Mouse (Mus musculus): Measurements from ENCODE around the gene Inhbc.

Inhbc gene

DNA sequence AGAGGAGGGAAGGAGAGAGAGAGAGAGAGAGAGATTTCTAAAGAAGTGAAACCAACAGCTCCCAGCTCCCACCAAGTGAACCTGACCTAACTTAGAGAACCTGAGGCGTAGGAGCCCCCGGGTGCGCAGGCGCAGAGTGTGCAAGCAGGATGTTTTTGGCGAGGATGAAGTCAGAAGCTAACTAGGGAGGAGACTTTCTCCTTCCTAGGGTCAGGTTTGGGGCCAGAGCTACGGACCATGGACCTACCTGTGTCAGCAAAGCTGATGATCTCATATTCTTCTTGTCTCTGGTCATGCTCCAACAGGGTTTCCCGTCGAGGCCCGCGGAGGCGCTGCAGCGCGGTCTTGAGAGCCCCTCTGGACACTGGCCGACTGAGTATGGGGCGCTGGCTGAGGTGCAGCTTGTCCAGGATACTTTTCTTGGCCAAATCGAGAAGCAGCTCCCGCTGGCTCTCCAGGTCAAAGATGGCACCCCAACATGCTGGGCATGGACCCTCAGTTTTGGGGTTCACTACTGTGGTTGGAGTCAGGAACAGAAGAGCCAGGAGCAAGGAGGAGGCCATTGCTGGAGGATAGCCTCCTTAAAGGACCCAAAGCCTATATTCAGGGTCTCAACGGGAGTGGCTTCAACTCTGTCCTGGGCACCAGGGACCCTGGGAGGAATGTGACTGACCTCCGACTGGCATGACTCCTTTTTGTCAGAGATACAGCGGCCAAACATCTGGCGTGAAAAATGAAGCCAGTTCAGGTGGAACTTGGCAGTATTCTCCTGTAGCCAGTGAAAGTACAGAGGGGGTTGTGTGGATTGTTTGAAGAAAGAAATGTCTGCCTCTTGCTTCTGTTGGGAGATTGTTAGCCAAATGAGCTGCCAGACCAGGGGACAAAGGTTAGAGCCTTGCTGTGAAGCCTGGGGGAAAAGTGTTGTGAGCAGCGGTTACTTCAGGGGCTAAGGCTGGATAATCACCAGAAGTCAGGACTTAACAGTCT lies at the start of gene Inhbc:
TSS of gene Inhbc (minus strand) at position 598 of the 987 bp plus-strand sequence.
- no peak for DNase-seq

DNA sequence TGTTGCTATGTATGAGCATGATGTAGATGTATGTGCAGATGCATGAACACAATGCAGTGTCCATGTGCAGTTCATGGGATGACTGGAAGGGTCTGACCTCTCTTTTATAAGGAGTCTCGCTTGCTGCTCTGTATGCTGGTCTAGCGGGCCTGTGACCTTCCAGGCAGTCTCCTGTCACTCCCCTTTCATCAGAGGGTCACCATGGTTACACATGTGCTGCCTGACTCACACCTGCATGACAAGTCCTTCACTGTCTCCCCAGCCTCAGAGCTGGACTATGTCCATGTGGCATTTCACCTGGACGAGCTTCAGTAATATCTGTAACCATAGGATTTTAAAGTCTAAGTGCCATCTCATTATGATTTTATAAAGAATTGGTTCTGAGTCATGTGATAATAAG lies 43.9 kb upstream of the Inhbc start:
- DNase-seq = no peak

DNA sequence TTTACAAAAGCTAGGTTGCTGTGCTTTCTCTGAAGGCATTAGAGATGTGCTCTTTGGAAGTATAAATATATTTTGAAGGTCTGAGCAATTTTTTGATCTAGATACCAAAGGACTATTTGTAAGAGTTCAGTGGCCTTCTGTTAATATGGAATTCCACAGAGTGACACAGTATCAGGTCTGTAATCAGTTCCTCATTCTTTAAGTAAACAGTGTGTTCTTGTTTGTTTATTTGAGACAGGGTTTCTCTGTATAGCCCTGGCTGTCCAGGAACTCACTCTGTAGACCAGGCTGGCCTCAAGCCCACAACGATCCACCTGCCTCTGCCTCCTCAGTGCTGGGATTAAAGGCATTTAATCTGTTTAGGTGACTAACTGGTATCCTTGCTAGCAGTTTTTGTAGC lies 43.4 kb upstream of the Inhbc start:
- DNase-seq = no peak

DNA sequence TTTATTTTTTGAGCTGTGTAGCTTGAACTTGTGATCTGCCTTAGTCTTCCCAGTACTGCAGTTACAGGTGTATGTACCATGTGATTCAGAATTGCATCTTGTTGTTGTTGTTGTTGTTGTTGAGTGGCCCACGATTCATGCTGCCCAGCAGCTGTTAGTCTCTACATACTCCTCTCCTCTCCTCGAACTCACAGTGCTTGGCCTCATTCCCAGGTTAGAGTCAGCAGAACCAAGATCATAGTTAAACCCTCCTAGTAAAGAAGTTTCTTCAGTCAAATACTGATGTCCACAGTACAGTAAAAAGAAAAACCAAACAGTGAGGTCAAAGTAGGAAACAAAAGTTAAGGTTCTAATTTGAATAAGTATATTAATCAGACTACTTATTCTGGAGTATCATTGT lies 42.5 kb upstream of the Inhbc start:
- no peak for DNase-seq

DNA sequence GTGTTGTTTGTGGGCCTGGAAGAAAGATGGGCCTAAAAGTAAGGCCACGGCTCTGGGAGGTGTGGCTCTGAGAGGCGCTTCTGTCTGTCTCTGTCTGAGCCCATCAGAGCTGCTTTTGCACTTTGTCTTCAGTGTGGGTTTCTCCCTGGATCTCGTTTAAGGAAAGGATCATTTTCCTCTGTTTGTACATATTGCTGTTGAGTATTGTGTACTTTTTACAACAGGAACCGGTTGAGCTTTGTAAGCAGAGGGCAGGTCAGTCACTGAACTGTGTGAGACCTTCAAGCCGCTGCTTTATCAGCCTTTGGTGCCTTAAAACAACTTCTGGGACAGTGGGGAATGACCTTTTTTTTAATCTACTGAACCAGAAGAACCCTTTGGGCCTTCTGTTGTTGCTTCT lies 41.9 kb upstream of the Inhbc start:
- DNase-seq = no peak

DNA sequence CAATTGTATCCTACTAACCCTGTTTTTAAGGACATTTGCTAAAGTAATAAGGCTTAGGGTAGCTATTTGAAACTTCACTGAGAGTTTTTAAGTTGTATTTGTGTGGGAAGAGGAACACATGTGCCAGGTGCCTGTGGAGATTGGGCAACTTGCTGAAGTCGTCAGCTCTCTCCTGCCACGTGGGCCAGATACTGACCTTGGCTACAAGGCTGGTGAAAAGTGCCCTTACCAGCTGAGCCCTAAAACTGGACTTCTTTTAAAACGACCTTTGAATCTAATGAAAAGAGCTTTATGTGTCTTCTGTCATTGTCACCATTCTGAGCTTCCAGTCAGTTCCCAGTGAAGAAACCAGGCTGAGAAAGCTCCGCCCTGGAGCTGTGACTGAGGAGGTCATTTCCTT lies 37.2 kb upstream of the Inhbc start:
- no peak for DNase-seq

DNA sequence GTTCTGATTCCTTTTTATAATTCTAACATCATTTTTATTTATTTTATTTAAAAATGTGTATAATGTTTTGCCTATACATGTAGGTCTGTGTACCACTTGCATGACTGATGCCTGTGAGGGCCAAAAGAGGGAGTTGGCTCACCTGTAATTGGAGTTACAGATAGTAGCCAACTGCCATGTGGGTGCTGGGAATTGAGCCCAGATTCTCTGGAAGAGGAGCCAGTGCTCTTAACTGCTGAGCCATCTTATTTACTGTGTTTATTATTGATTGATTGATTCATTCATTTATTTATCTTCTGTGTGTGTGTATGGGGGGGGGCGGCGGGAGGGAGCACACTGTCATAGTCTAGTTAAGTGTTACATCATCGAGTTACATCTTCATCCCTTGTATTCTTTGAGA lies 34.5 kb upstream of the Inhbc start:
- DNase-seq = no peak

DNA sequence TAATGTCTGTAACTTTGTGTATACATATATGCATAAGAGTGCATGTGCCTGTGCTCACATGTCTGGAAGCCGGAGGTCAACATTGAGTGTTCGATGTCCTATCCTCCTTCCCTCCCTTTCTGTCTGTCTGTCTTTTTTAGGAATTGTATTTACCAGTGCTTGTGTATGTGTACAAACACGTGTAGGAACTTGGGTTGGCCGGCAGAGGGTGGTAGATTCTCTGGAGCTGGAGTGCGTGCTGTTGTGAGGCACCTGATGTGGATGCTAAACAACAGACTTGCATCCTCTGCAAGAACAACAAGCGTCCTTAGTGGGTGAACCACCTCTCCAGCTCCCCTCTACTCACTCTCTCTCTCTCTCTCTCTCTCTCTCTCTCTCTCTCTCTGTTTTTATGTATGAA lies 21.5 kb upstream of the Inhbc start:
- no peak for DNase-seq

DNA sequence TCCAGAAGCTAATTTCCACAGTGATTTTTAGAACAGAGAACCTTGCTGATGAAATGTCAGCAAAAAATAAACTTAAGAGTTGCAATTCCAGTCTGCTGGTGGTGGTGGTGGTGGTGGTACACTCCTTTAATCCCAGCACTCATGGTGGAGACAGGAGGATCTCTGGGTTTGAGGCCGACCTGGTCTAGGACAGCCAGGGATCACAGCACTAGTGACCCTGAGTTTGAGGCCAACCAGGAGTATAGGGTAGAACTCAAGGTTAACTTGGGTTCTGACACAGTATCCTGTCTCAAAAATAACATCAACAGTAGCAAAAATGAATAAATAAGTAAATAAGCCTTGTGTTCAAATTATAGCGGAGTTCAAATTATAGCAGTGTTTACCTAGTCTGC lies 11.5 kb upstream of the Inhbc start:
- no peak for DNase-seq

DNA sequence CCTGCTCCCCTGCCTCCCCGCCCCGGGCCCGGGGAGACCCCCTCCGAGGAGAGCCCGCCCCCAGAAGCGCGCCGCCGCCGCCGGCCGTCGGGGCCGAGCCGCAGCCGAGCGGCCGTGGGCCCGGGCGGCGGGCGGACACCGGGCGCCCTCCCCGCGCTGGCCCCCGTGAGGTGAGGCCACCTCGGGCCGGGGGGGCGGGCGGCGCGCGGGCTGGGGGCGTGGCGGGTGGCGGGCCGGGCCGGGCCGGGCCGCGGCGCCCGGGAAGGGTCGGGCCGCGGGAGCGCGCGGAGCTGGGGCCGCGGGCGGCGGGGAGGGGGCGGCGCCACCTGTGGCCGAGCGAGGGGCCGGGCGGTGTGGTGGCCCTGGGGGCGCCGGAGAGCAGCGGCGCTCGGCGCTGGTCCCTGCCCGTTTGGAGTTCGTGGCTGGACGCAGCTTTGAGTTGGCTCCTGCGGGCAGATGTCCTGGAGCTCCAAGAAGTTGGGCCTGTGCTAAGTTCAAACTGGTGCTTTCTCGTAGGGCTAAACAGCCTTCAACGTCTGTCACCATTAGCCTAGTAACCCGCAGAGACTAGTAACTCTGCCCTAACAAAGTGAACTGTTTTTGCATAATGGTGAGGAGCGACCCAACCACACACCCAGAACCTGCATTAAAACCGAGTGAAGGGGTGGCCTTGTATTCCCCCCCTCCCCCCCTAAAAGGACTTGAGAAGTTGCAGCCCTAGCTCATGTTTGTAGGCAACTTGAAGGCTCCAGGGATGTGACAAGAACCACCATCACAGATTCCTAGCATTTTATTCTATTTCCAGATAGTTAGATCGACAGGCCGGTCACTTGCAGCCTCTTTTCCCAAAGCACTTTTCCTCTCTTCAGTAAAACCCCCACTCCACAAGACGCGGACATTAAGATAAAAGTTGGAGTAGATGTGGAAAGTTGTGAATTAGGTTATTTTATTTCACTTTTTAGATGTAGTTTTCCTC lies 10.8 kb upstream of the Inhbc start:
- DNase-seq = peak; percentile 39

DNA sequence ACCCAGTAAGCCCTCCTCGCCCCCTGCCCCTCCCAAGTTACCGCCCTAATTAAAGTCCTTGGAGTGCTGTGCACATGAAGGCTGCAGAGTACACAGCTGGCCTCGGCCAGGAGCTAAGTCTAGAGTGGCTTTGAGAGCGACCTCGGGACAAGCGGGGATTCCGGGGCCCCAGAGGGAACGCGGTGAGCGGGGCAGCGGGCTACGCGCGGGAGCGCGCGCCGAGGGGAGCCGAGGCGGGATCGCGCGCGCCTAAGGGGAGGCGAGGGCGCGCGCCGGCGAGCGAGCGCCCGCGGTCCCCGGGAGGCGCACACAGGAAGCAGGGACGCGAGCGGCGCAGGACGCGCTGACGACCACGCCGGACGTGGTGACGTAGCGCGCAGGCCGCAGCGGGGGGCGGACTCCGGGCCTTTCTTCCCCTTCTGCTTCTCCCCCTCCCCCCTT lies 10.0 kb upstream of the Inhbc start, which contains the start of gene R3hdm2:
TSS of gene R3hdm2 (plus strand) at position 77 of the 441 bp plus-strand sequence.
- peak; percentile 91 for DNase-seq

DNA sequence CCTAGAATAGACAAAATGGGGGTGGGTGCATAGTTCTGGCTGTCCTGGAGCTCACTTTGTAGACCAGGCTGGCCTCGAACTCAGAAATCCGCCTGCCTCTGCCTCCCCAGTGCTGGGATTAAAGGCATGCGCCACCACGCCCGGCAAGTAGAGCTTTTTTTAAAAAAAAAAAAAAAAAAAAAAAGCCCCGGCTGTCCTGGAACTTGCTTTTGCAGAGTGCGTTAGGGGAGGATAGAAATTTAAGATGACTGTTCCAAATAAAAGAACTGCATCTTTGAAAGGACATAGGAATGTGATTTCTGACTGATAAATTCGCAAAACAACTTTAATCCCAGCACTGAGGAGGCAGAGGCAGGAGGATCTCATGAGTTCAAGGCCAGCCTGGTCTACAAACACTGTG lies 9.4 kb upstream of the Inhbc start:
- no peak for DNase-seq

DNA sequence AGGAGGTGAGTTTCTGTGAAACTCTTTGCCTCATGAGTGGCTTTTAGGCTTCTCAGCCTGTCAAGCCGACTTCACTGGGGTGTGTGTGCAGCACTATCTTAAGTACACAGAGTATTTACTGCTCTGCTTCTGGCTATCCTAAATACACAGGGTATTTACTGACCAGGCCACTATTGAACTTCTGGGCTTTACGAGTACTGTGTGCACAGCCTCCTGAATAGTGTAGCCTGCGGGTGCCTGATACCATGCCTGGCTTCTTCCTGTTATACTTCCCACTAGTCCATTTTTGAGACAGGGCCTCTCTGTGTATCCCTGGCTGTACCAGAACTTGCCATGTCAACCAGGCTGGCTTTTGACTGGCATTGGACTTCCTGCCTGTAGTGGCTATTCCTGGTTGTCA lies 7.5 kb upstream of the Inhbc start:
- no peak for DNase-seq

DNA sequence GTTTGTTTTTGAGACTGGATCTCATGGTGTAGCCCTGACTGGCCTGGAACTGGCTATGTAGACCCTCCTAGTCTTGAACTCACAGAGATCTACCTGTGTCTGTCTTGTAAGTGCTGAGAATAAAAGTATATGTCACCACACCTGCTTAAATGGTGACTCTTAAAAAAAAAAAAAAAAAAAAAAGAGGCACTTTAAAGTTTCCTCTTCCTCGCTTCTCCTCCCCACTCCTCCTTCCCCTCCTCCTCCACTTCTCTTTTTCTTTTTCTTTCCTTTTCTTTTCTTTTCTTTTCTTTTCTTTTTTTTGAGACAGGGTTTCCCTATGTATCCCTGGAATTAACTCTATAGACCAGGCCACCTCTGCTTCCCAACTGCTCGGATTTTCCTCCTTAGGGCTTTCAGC lies 792 bp upstream of the Inhbc start:
- DNase-seq = no peak

DNA sequence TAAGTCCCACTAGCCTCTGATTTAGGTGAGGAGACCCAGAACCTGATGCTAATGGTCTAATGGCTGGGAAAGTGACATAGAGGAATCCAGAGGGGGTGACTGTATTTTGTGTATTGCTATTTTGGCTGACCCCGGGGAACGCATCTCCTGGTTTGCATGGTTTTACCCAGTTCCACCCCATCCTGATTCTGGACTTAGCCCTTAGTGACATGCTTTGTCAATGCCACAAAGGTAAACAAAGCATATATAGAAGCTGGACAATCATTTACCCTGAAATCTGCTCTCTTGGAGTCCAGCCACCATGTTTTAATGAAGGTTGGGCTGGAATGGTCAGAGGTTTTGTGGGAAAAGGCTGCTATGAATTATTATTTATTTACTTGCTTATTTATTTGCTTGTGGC lies 2.0 kb downstream of the Inhbc start:
- DNase-seq = no peak

DNA sequence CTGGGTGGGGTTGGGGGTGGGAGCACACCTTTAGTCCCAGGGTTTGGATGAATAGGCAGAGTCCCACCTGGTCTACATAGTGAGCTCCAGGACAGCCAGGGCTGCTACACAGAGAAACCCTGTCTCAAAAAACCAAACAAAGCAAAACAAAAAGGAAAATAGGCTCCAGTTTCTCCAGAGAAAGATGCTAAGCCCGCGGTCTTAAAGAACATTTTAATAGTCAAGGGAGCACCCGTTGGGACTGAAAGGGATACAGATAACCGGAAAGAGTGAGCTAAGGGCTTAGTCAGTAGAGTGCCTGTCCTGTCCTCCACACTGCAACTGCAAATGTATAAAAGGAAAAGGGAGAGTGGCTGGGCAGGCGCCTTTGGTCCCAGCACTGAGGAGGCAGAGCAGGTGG lies 3.1 kb downstream of the Inhbc start:
- DNase-seq = no peak

DNA sequence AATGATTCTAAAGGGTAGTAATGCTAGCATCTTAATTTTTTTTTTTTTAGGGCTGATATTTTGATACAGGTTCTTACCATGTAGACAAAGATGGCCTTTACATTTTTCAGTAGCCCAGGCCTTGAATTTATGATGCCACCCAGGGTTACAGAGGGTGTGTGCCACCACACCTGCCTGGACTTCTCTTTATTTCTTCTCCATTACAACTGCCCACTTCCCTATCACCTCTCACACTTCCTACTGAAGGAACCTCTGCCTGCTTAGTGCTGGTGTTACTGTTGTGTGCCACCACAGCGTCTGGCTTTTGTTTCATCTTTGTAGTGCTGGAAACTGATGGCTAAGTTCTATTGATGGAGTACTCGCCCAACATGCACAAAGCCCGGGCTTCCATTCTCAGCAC lies 9.5 kb downstream of the Inhbc start:
- no peak for DNase-seq

DNA sequence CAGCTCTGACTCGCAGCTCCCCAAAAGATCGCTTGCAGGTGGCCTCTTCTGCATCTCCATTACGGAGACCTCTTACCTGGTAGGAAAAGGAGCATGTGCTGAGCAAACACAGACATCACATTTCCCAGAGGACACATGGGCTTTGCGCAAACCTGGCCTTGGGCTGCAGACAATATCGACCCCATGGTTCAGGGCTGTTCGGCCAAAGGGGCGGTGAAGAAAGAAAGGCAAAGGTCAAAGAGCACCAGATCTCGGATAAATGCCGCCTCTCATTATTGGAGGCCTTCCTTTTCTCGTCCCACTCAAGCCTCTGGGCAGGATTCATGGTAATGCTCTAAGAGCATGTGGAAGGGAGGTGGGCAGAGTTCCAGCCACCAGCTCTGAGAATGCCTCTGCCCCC lies 14.9 kb downstream of the Inhbc start:
- DNase-seq = no peak

DNA sequence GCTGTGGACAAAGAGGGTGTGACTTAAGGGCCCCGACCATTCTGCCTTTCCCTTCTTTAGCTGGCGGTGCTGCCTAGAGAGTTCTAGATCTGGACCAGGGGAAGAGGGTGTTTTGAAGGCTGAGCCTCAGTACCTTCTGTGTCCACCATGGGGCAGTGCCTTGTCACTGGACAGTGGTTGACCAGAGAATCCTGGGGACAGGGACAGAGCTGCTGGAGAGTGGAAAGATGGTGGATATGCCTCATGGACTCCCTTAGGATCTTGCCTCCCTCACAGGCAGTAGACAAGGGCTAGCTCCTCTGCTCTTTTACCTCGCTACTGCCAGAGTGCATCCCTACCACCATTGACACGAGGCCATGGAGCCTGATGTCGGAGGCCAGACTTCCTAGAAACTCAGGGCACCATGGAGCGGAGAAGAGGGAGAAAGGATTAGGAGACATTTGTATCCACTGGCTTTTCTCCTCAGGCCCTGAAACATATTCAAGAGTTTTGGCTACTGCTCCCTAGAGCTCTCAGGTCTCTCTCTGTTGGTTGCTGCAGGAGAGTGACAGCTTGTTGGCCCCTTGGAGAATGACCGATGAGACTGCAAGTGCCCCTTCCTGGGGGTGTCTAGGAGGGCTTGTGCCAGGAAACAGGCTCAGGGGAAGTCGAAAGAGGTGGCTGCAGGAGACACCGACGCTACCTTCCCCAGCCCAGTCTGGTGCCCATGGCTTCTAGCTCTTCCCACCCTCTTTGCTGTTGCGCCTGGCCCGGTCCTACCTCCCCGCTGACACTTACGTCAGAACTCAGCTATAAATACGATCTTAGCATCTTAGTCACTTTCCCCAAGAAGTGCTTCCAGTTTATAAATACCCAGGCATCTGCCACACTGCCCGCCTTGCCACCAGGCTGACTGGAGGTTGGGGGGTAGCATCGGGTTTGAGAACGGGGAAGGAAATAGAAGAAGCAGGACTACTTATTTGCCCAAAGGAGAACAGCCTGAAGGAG lies 16.0 kb downstream of the Inhbc start, which contains the start of gene Inhbe:
TSS of gene Inhbe (minus strand) at position 503 of the 987 bp plus-strand sequence.
- no peak for DNase-seq

DNA sequence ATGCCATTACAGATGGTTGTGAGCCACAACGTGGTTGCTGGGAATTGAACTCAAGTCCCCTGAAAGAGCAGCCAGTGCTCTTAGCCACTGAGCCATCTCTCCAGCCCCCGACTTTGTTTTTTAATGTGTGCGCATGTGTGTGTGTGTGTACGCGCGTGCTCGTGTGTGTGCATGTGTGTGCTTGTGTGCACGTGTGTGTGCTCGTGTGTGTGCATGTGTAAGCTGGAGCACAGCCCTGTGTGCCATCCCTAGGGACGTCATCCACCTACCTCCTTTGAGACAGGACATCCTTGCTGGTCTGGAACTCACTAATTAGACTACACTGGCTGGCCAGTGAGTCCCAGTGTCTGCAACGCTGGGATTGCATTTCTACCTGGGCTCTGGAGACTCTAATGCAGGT lies 17.5 kb downstream of the Inhbc start:
- no peak for DNase-seq

DNA sequence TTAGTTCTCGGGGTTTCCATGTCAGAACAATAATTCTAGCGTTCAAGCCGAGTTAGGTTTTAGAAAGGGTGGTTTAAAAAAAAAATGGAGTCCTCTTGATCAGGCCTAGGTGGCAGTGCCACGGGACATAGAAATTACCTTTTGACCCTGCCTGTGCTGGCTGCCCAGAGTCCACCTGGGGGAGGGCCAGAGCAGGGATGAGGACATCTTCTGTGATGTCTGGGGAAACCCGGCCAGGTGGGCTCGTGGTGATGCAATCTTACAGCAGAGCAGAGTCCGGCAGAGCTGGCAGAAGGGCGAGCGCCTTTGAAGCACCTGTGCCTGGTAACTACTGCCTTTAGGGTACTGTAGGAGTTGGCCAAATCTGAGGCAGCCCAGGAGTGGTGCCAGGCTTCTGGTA lies 18.0 kb downstream of the Inhbc start:
- no peak for DNase-seq

DNA sequence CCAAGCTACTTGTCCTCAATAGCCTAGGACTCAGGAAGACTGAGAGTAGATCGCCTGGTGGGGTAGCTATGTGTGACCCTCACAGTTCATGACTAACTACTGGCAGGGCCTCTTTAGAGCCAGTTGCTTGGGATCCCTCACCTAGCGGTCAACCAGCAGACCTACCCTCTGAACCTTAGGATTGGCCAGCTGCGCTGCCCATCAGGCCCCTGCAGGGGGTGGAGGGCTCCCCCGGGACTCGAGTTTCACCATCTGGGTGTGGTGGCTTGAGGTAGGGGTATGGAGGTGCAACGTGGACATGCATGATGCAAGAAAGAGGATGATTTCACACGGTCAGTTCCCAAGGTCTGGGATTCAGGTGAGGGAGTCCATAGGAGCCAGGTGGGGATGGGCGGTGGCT lies 18.5 kb downstream of the Inhbc start:
- no peak for DNase-seq

Data from cerebellum, adult 11 months (tissue).